Mouse (Mus musculus): Measurements from ENCODE around the gene Nop53. TPM values are rescaled to one million over a fixed set of nuclear protein-coding genes. Genes with fewer than 3 reads are reported as not detected.
"Not testable (repeated sequence)": the region's sequence is repeated elsewhere in the genome, so short reads cannot be mapped to it uniquely, and the experiment has no call there.

Gene Nop53
- polyA plus RNA-seq, 1 experiment, result 57.2 TPM

DNA sequence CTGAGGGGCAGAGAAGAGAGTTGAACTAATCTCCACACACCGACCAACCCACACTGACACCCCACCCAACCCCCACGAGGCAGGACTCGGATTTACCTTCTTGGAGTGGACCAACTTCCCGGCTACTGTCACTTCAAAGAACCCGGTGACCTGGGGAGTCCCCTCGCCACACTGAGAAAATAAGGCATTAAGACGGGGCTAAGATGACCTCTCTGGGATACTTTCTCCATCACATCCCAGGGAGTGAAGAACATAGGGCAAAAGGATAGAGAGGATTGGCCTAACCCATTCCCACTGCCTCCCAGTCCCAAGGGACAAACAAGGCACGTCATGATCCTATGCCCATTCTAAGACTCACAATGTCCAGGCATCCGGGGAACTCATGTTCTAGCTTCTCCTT is 25.9 kb downstream of the Nop53 start:
- H3K27ac ChIP-seq (ENCODE audit: control insufficient read depth, insufficient read depth, low read depth, low read length), result no peak overlapping the region
- H3K36me3 ChIP-seq (ENCODE audit: control insufficient read depth, insufficient read depth, low read length), result peaks cover 1% of the 10 kb centered on the region; the same call in 1 of the 2 replicates
- no peak for TF ChIP-seq POLR2A (IDR thresholded peaks at IDR 0.05; ENCODE audit: control insufficient read depth, low read depth, low read length)
- H3K4me1 ChIP-seq (ENCODE audit: control insufficient read depth, insufficient read depth, low read length), result peaks cover 19% of the 10 kb centered on the region
- no peaks in the 10 kb centered on the region for H3K27me3 ChIP-seq (ENCODE audit: control insufficient read depth, insufficient read depth, low read length)
- no peak overlapping the region for H3K4me3 ChIP-seq (ENCODE audit: control insufficient read depth, low read depth, low read length)

DNA sequence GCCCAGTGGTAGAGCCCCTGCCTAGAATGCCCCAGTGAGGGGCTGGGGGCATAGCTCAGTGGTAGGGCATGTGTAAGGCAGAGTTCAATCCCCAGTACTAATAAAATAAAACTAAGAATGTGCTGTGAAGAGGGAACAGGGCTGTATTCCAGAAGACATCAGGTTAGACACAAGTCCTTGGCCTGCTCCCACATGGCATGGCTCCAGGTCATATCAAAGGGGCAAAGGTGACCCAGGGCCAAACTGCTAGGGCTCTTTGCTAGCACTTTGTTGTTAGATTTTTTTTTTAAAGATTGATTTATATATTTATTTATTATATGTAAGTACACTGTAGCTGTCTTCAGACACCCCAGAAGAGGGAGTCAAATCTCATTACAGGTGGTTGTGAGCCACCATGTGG is 27.5 kb downstream of the Nop53 start:
- no peak for TF ChIP-seq POLR2A (IDR thresholded peaks at IDR 0.05; ENCODE audit: control insufficient read depth, low read depth, low read length)
- TF ChIP-seq CTCF (IDR thresholded peaks at IDR 0.05; ENCODE audit: control insufficient read depth, insufficient read depth, insufficient replicate concordance, low read depth, low read length), result no peak
- Histone ChIP-seq H3K4me3 (ENCODE audit: control insufficient read depth, low read depth, low read length) (no peak overlapping the region), H3K36me3 (ENCODE audit: control insufficient read depth, insufficient read depth, low read length) (peaks cover 1% of the 10 kb centered on the region; the same call in 1 of the 2 replicates)

GRCm38 (mm10) chr7:15916996-15917395 is 28.9 kb downstream of the Nop53 start:
- Histone ChIP-seq H3K27me3 (ENCODE audit: control insufficient read depth, insufficient read depth, low read length) (no peaks in the 10 kb centered on the region), H3K4me3 (ENCODE audit: control insufficient read depth, low read depth, low read length) (no peak overlapping the region), H3K27ac (ENCODE audit: control insufficient read depth, insufficient read depth, low read depth, low read length) (no peak overlapping the region), H3K36me3 (ENCODE audit: control insufficient read depth, insufficient read depth, low read length) (peaks cover 1% of the 10 kb centered on the region; the same call in 1 of the 2 replicates), H3K4me1 (ENCODE audit: control insufficient read depth, insufficient read depth, low read length) (peaks cover 10% of the 10 kb centered on the region)
- TF ChIP-seq CTCF (IDR thresholded peaks at IDR 0.05; ENCODE audit: control insufficient read depth, insufficient read depth, insufficient replicate concordance, low read depth, low read length), result no peak
- TF ChIP-seq POLR2A (IDR thresholded peaks at IDR 0.05; ENCODE audit: control insufficient read depth, low read depth, low read length), result no peak

More for the DNA sequence above, 27.5 kb downstream of the Nop53 start:
- H3K27me3 ChIP-seq (ENCODE audit: control insufficient read depth, insufficient read depth, low read length), result no peaks in the 10 kb centered on the region
- H3K4me1 ChIP-seq (ENCODE audit: control insufficient read depth, insufficient read depth, low read length), result peaks cover 13% of the 10 kb centered on the region
- no peak overlapping the region for H3K27ac ChIP-seq (ENCODE audit: control insufficient read depth, insufficient read depth, low read depth, low read length)

DNA sequence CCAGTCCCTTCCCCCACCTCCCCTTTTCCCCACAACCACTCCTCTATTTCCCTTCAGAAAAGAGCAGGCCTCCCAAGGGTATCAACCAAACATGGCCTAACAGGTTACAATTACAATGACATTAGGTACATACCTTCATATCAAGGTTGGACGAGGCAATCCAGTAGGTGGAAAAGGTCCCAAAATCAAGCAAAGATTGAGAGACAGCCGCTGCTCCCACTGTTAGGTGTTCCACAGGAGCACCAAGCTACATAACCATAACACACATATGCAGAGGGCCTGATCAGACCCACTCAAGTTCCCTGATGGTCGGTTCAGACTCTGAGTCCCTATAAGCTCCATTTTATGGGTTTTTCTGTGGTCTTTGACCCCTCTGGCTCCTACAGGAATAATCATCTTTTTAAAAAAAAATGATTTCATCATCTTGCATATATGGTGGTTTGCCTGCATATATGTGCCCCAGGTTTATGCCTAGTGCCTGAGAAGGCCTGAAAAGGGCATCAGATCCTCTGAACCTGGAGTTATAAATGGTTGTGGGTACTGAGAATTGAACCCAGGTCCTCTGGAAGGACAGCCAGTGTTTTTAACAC is 29.6 kb downstream of the Nop53 start:
- no peak overlapping the region for H3K27ac ChIP-seq (ENCODE audit: control insufficient read depth, insufficient read depth, low read depth, low read length)
- peaks cover 1% of the 10 kb centered on the region; the same call in 1 of the 2 replicates for H3K36me3 ChIP-seq (ENCODE audit: control insufficient read depth, insufficient read depth, low read length)
- TF ChIP-seq CTCF (IDR thresholded peaks at IDR 0.05; ENCODE audit: control insufficient read depth, insufficient read depth, insufficient replicate concordance, low read depth, low read length), result no peak
- no peak for TF ChIP-seq POLR2A (IDR thresholded peaks at IDR 0.05; ENCODE audit: control insufficient read depth, low read depth, low read length)
- H3K27me3 ChIP-seq (ENCODE audit: control insufficient read depth, insufficient read depth, low read length), result no peaks in the 10 kb centered on the region
- no peak overlapping the region for H3K4me3 ChIP-seq (ENCODE audit: control insufficient read depth, low read depth, low read length)
- peaks cover 5% of the 10 kb centered on the region; the same call in 1 of the 2 replicates for H3K4me1 ChIP-seq (ENCODE audit: control insufficient read depth, insufficient read depth, low read length)

- H3K27ac ChIP-seq (ENCODE audit: control insufficient read depth, insufficient read depth, low read depth, low read length); H3K4me3 ChIP-seq (ENCODE audit: control insufficient read depth, low read depth, low read length); H3K36me3 ChIP-seq (ENCODE audit: control insufficient read depth, insufficient read depth, low read length); H3K4me1 ChIP-seq (ENCODE audit: control insufficient read depth, insufficient read depth, low read length); H3K27me3 ChIP-seq (ENCODE audit: control insufficient read depth, insufficient read depth, low read length): not testable (repeated sequence)
These were observed 30.2 kb downstream of the Nop53 start for GRCm38 (mm10) chr7:15915695-15916094.

- peaks cover 2% of the 10 kb centered on the region; the same call in 1 of the 2 replicates for H3K4me1 ChIP-seq (ENCODE audit: control insufficient read depth, insufficient read depth, low read length)
- H3K27ac ChIP-seq (ENCODE audit: control insufficient read depth, insufficient read depth, low read depth, low read length), result no peak overlapping the region
- no peak overlapping the region for H3K4me3 ChIP-seq (ENCODE audit: control insufficient read depth, low read depth, low read length)
- TF ChIP-seq CTCF (IDR thresholded peaks at IDR 0.05; ENCODE audit: control insufficient read depth, insufficient read depth, insufficient replicate concordance, low read depth, low read length), result no peak
- TF ChIP-seq POLR2A (IDR thresholded peaks at IDR 0.05; ENCODE audit: control insufficient read depth, low read depth, low read length), result no peak
- H3K27me3 ChIP-seq (ENCODE audit: control insufficient read depth, insufficient read depth, low read length), result no peaks in the 10 kb centered on the region
- peaks cover 1% of the 10 kb centered on the region; the same call in 1 of the 2 replicates for H3K36me3 ChIP-seq (ENCODE audit: control insufficient read depth, insufficient read depth, low read length)
These were observed 31.1 kb downstream of the Nop53 start for GRCm38 (mm10) chr7:15914751-15915150.

DNA sequence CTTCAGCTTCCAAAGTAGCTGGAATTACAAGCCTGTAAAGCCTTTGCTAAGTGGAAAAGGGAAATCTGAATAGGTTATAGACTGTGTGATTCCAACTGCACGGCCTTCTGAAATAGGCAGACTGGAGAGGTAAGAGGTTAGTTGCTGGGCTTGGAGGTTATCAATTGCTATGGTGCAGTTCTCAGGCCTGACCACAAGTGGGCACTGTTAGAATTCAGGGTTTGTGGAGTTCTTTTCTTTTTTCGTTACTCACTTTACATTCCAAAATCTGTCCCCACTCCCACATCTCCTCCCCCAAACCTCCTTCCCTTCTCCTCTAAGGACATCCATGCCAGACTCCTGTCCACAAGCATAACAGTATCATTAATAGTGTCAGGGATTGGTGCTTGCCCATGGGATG is 31.6 kb downstream of the Nop53 start:
- TF ChIP-seq POLR2A (IDR thresholded peaks at IDR 0.05; ENCODE audit: control insufficient read depth, low read depth, low read length), result no peak
- TF ChIP-seq CTCF (IDR thresholded peaks at IDR 0.05; ENCODE audit: control insufficient read depth, insufficient read depth, insufficient replicate concordance, low read depth, low read length), result 0 out of 2 replicates have a peak, but pooled peaks have one; percentile 10
- Histone ChIP-seq H3K4me1 (ENCODE audit: control insufficient read depth, insufficient read depth, low read length) (peaks cover 2% of the 10 kb centered on the region; the same call in 1 of the 2 replicates), H3K4me3 (ENCODE audit: control insufficient read depth, low read depth, low read length) (no peak overlapping the region), H3K27ac (ENCODE audit: control insufficient read depth, insufficient read depth, low read depth, low read length) (no peak overlapping the region), H3K36me3 (ENCODE audit: control insufficient read depth, insufficient read depth, low read length) (peaks cover 1% of the 10 kb centered on the region; the same call in 1 of the 2 replicates), H3K27me3 (ENCODE audit: control insufficient read depth, insufficient read depth, low read length) (no peaks in the 10 kb centered on the region)

DNA sequence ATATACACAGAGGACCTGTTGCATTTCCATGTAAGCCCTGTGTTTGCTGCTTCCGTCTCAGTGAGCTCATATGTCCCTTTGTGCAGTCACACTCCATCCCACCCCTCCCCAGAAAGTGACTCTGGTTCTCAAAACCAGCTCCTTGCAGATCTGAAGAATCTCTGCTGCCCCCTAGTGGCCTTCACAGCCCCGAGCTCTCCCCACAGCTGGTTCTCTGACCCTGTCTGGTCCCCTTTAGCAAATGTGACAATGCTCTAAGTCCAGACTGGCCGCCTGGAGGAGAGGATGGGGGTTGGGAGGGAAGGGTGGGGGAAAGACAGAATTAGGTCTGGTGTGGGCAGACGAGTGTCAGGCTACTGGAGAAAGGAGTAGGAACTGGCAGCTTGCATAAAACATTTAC is 33.7 kb downstream of the Nop53 start:
- Histone ChIP-seq H3K27me3 (ENCODE audit: control insufficient read depth, insufficient read depth, low read length) (no peaks in the 10 kb centered on the region), H3K36me3 (ENCODE audit: control insufficient read depth, insufficient read depth, low read length) (no peaks in the 10 kb centered on the region), H3K4me1 (ENCODE audit: control insufficient read depth, insufficient read depth, low read length) (no peaks in the 10 kb centered on the region), H3K4me3 (ENCODE audit: control insufficient read depth, low read depth, low read length) (no peak overlapping the region), H3K27ac (ENCODE audit: control insufficient read depth, insufficient read depth, low read depth, low read length) (no peak overlapping the region)
- TF ChIP-seq POLR2A (IDR thresholded peaks at IDR 0.05; ENCODE audit: control insufficient read depth, low read depth, low read length), result no peak
- TF ChIP-seq CTCF (IDR thresholded peaks at IDR 0.05; ENCODE audit: control insufficient read depth, insufficient read depth, insufficient replicate concordance, low read depth, low read length), result peak; percentile 65
